Mouse (Mus musculus): ENCODE data around the gene Ecm1. TPM values are rescaled to one million over a fixed set of nuclear protein-coding genes. Genes with fewer than 3 reads are reported as not detected.

Ecm1 gene
- polyA plus RNA-seq, 1 experiment from 2014 or later, result 20.3 TPM

DNA sequence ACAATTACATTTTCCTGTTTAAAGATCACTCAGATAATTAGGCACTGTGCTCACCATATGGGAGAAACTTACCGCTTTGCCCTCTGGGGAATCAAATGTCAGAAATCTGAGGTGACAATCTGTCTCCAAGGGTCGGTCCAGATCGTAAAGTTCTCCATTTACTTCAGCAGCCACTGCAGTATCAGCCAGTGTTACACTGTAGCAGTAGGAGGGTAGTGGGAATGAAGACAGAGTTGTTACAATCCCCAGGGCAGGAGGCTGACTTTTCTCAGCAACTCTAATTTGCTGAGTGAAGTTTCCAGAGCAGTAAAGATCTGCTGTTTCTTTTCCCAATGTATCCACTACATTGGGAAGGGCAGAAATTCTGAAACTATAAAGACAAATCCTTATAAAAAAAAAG lies 13.6 kb upstream of the Ecm1 start:
- H3K9me3 ChIP-seq, result no peaks in the 10 kb centered on the region
- H3K36me3 ChIP-seq, result peaks cover 49% of the 10 kb centered on the region
- peaks cover 15% of the 10 kb centered on the region for H3K4me1 ChIP-seq (replicated peaks)
- WGBS, result 89% methylated on average over 3 of the region's 3 CpGs
- DNase-seq (ENCODE audit: low spot score), result no peak
- no peak overlapping the region for H3K27ac ChIP-seq
- no peak overlapping the region for H3K4me3 ChIP-seq
- H3K27me3 ChIP-seq (ENCODE audit: insufficient read depth, poor library complexity, severe bottlenecking), result no peaks in the 10 kb centered on the region

DNA sequence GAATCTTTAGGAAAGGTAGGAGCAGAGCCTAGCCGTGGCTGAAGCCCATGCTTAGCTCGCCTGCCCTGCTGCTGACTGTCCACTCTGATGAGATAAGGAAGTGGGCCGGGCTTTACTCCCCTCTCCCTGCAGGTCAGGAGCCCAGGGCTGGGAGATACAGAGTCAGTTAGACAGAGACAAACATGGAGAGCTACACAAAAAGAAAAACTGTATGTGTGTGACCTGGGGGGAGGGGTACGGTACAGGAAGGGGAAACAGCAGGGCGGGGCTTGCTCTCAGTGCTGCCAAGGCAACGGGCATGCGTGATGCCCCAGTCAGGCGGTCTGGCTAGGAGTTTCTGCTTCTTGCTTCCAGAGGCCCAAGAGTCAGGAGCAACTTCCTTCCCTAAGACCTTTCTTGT lies 1.0 kb upstream of the Ecm1 start:
- Histone ChIP-seq H3K9me3 (no peaks in the 10 kb centered on the region), H3K27me3 (ENCODE audit: insufficient read depth, poor library complexity, severe bottlenecking) (no peaks in the 10 kb centered on the region), H3K27ac (no peak overlapping the region), H3K4me1 (replicated peaks) (peaks cover 30% of the 10 kb centered on the region), H3K4me3 (no peak overlapping the region), H3K36me3 (peaks cover 98% of the 10 kb centered on the region)
- no peak for DNase-seq (ENCODE audit: low spot score)
- 82% methylated on average over 8 of the region's 8 CpGs for WGBS

DNA sequence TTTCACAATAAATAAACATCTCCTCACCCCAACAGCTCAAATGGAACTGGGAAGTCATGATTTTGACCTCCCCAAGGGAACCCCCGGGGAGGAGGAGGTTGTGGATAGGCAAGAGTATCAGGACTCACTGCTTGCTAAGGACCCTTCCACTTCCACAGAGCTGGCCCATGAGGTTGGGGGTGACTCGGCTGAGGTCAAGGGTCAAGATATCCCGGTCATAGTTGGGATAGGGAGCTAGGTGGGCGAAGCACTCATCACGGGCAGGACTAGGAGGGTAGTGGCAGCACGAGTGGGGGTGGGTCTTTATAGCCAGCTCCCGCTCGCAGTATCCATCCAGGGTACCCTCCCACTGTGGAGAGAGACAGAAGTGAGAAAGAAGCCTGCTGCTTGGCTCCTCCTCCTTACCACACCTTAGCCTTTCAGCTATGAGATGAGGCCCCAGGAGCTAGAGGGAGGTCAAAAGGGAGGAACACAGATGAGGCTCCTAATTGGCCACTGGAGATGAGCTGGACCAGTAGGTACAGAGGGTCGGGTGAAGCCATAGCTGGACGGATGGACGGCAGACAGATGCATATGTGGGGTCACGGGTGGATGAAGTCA lies 4.2 kb downstream of the Ecm1 start:
- no peak overlapping the region for H3K27ac ChIP-seq
- no peak for DNase-seq (ENCODE audit: low spot score)
- no peaks in the 10 kb centered on the region for H3K9me3 ChIP-seq
- H3K4me1 ChIP-seq (replicated peaks), result peaks cover 36% of the 10 kb centered on the region
- H3K4me3 ChIP-seq, result no peak overlapping the region
- H3K27me3 ChIP-seq (ENCODE audit: insufficient read depth, poor library complexity, severe bottlenecking), result no peaks in the 10 kb centered on the region
- 87% methylated on average over 12 of the region's 12 CpGs for WGBS
- H3K36me3 ChIP-seq, result peaks cover 63% of the 10 kb centered on the region

DNA sequence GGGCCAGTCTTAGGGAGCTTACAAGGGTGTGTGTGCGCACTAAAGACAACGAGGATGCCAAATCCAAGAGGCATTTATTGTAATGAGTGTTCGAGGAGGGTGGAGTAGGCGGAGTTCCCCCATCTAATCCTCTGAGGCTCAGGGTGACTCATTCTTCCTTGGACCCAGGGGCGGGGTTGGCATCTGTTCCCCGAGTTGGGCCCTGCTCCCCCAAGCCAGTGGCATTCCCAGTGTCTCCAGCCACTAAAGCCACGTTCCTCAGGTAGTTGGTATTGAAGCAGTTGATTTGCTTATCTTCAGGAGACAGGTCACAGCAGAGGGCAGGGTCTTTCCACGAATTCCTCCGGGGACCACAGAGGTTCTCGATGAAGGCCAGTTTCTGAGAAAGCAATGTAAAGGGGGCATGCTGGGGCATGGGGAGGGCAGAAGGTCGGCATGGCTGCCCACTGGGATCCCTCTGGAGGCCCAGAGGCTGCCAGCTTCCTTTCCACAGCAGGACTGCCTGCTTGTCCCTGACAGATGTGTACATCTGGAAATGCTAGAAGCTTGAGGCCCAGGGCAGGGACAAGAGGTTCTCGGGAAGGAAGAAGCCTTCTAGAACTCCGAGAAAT lies 5.2 kb downstream of the Ecm1 start:
- Histone ChIP-seq H3K4me3 (no peak overlapping the region), H3K9me3 (no peaks in the 10 kb centered on the region), H3K27ac (no peak overlapping the region), H3K27me3 (ENCODE audit: insufficient read depth, poor library complexity, severe bottlenecking) (no peaks in the 10 kb centered on the region), H3K4me1 (replicated peaks) (peaks cover 29% of the 10 kb centered on the region), H3K36me3 (peaks cover 54% of the 10 kb centered on the region)
- 76% methylated on average over 13 of the region's 13 CpGs for WGBS
- no peak for DNase-seq (ENCODE audit: low spot score)

DNA sequence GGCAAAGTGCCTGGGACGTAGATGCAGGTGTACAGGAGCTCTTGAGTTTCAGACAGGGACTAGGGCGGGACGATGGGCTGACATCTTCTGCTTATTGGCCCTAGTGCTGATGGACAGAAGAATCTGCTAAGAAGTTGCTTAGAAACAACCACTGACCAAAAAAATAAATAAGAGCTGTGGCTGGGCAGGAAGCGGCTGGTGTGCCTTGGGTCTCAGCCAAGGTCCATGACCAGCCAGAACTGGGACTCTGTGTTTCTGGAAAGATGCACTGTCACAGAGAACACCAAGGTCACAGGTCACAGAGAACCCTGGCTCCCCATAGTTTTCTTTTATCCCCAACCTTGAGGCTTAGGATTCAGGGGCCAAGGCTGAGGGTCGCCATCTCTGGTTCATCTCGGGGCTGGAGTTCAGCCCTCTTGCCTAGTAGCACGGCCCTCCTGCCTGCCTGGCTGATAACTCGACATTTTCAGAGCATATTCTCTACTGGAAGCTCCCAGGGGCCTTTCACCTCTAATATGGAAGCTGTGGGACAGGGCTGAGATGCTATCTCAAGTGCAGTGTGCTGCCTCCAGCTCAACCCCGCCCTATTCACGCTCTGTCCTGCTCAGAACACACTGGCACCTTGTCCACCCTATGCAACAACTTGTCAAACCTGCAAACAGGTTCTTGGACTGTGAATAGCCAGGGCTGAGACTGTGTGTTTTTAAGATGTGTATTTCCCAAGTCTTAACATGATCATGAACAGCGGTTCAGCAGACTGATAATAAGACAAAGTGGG lies 6.4 kb downstream of the Ecm1 start:
- Histone ChIP-seq H3K36me3 (peaks cover 43% of the 10 kb centered on the region), H3K4me3 (no peak overlapping the region), H3K27me3 (ENCODE audit: insufficient read depth, poor library complexity, severe bottlenecking) (no peaks in the 10 kb centered on the region), H3K27ac (no peak overlapping the region), H3K9me3 (no peaks in the 10 kb centered on the region), H3K4me1 (replicated peaks) (peaks cover 24% of the 10 kb centered on the region)
- DNase-seq (ENCODE audit: low spot score), result no peak
- WGBS, result 86% methylated on average over 11 of the region's 11 CpGs

DNA sequence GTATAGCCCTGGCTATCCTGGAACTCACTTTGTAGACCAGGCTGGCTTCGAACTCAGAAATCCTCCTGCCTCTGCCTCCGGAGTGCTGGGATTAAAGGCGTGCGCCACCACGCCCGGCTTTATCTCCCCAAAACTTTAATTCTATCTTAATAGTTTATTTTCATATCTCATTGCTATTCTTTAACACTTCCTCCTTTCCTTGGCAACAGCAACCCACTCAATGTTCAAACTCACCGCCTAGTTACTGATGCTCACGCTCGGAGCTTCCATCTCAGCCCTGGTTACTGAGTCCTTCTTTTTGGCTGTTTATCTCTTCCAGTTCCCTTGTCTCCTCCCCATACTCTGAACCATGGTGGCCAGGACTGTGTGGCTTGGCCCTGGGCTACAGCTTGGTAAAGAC lies 7.1 kb downstream of the Ecm1 start:
- Histone ChIP-seq H3K27me3 (ENCODE audit: insufficient read depth, poor library complexity, severe bottlenecking) (no peaks in the 10 kb centered on the region), H3K9me3 (no peaks in the 10 kb centered on the region), H3K36me3 (peaks cover 36% of the 10 kb centered on the region), H3K4me1 (replicated peaks) (peaks cover 18% of the 10 kb centered on the region), H3K4me3 (no peak overlapping the region), H3K27ac (no peak overlapping the region)
- 95% methylated on average over 9 of the region's 9 CpGs for WGBS
- DNase-seq (ENCODE audit: low spot score), result no peak

DNA sequence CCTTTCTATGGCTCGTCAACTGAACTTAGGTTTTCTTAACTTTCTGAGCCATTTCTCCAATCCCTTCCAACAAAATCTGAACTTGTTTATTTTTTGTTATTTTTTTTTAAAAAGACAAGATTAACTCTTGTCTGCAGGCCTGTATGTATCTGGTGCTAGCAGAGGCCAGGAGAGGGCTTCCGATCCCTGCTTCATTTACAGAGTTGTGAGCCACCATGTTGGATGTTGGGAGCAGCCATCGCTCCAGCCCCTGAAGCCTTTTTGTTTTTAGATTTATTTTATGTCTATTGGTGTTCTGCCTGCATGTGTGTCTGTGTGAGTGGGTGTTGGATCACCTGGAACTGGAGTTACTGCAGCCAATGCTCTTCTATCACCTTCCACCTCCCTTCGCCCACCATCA lies 7.6 kb downstream of the Ecm1 start:
- DNase-seq (ENCODE audit: low spot score), result no peak
- WGBS, result 88% methylated on average over 4 of the region's 4 CpGs
- peaks cover 13% of the 10 kb centered on the region; the same call in 1 of the 2 replicates for H3K4me1 ChIP-seq (replicated peaks)
- H3K27me3 ChIP-seq (ENCODE audit: insufficient read depth, poor library complexity, severe bottlenecking), result no peaks in the 10 kb centered on the region
- H3K9me3 ChIP-seq, result no peaks in the 10 kb centered on the region
- no peak overlapping the region for H3K4me3 ChIP-seq
- peaks cover 31% of the 10 kb centered on the region for H3K36me3 ChIP-seq
- no peak overlapping the region for H3K27ac ChIP-seq

DNA sequence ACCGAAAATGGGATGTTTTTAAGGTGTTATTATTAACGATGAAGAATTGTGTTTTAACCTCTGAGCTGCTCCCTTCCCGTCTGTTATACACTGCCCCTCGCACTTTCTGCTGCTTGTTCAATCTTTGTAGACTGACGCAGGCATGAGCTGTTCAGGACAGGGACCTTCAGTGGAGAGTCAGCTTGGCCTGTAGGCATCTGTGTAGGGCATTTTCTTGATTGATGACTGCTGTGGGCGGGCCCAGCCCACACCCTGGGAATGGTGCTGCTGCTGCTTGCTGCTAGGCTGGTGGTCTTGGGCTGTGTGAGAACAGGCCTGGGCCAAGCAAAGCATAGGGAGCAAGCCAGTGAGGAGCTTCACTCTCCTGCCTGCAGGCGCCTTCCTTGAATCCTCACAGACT lies 8.9 kb downstream of the Ecm1 start:
- no peaks in the 10 kb centered on the region for H3K9me3 ChIP-seq
- H3K4me3 ChIP-seq, result no peak overlapping the region
- H3K27ac ChIP-seq, result no peak overlapping the region
- peaks cover 18% of the 10 kb centered on the region for H3K36me3 ChIP-seq
- no peaks in the 10 kb centered on the region for H3K27me3 ChIP-seq (ENCODE audit: insufficient read depth, poor library complexity, severe bottlenecking)
- 80% methylated on average over 7 of the region's 7 CpGs for WGBS
- no peak for DNase-seq (ENCODE audit: low spot score)
- peaks cover 12% of the 10 kb centered on the region; the same call in 1 of the 2 replicates for H3K4me1 ChIP-seq (replicated peaks)

DNA sequence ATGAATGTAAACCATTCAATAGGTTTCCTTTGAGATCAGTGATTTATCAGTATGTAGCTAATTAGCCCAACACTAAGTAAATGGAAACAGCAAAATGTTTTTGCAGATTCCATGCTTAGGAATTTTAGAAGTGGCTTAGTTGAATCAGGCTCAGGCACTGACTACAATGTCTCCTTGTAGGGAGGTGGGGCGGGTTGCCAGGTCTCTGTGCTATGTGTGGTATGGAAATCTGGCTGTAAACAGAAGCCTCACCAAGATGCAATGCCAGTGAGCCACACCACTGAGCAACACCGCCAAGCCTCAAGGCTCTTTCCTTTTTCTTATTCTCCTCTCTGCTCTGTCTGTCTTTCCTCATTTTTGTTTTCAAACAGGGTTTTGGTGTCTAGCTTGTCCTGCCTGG lies 10.5 kb downstream of the Ecm1 start:
- Histone ChIP-seq H3K36me3 (peaks cover 3% of the 10 kb centered on the region), H3K9me3 (no peaks in the 10 kb centered on the region), H3K27ac (no peak overlapping the region), H3K27me3 (ENCODE audit: insufficient read depth, poor library complexity, severe bottlenecking) (no peaks in the 10 kb centered on the region), H3K4me1 (replicated peaks) (peaks cover 6% of the 10 kb centered on the region; the same call in 1 of the 2 replicates), H3K4me3 (no peak overlapping the region)
- DNase-seq (ENCODE audit: low spot score), result no peak
- WGBS, result 81% methylated on average over 2 of the region's 2 CpGs

DNA sequence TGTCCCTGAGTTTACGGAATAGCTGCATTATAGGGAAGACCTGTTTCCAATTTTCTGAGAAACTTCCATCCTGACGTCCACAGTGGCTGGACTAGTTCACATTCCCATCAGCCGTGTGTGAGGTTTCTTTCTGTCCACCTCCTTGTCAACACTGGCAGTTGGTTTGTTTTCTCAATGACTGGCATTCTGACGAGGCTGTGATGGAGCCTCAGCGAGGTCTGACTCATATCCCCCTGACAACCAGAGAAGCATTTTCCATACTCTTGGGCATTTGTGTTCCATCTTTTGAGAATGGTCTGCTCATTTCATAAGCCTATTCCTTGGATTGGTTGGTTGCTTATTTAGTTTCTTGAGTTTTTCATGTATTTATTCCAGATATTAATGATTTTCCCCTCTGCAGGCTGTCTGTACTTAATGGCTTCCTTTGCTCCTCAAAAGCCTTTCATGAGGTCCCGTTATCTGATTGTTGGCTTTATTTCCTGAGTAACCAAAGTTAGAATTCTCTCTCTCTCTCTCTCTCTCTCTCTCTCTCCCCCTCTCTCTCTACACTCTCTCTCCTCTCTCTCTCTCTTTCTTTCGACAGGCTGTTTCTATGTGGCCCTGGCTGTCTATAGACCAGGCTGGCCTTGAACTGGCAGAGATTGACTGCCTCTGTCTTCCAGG lies 12.5 kb downstream of the Ecm1 start:
- DNase-seq (ENCODE audit: low spot score), result no peak
- Histone ChIP-seq H3K27ac (no peak overlapping the region), H3K4me3 (no peak overlapping the region), H3K36me3 (no peaks in the 10 kb centered on the region), H3K9me3 (no peaks in the 10 kb centered on the region), H3K27me3 (ENCODE audit: insufficient read depth, poor library complexity, severe bottlenecking) (no peaks in the 10 kb centered on the region), H3K4me1 (replicated peaks) (0 out of 2 replicates have a peak, but pooled peaks cover 3% of the 10 kb centered on the region)
- WGBS, result 76% methylated on average over 7 of the region's 7 CpGs

DNA sequence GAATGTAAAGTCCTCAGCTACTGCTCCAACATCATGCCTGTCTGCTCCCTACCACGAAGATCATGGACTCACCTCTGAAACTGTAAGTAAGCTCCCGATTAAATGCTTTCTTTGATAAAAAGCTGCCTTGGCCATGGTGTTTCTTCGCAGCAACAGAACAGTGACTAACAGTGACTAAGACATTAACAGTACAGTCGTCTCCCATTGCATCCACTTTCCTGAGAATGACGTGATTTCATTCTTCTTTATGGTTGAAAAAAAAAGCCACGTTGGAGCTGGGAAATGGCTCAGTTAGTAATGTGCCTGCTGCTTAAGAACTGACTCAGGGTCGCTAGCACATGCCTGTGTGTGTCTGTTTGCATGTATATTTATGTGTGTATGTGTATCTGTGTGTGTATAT lies 13.5 kb downstream of the Ecm1 start:
- Histone ChIP-seq H3K27ac (no peak overlapping the region), H3K4me3 (no peak overlapping the region), H3K9me3 (no peaks in the 10 kb centered on the region), H3K36me3 (no peaks in the 10 kb centered on the region), H3K4me1 (replicated peaks) (0 out of 2 replicates have a peak, but pooled peaks cover 3% of the 10 kb centered on the region), H3K27me3 (ENCODE audit: insufficient read depth, poor library complexity, severe bottlenecking) (no peaks in the 10 kb centered on the region)
- 87% methylated on average over 7 of the region's 7 CpGs for WGBS
- no peak for DNase-seq (ENCODE audit: low spot score)

DNA sequence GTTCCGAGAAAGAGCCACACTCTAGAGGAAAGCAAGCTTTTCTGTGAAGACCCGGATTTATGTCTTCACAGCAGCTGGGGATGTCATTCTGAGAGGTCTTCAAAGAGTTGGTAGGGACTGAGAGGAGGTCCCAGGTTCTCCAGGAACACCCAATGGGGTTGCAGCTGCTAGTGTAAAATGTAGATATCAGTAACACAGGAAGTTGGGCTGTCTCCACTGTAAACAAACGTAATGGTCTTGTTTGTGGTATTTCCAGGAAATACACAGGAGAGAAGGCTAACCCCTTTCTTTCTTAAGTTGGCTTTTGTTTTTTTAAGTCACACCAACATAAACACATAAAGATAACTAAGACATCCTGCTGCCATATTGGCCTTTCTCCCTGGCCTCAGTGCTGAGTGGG lies 17.0 kb downstream of the Ecm1 start:
- Histone ChIP-seq H3K36me3 (no peaks in the 10 kb centered on the region), H3K27me3 (ENCODE audit: insufficient read depth, poor library complexity, severe bottlenecking) (no peaks in the 10 kb centered on the region), H3K27ac (no peak overlapping the region), H3K4me1 (replicated peaks) (no peaks in the 10 kb centered on the region), H3K9me3 (no peaks in the 10 kb centered on the region), H3K4me3 (no peak overlapping the region)
- DNase-seq (ENCODE audit: low spot score), result no peak
- 85% methylated on average over 3 of the region's 3 CpGs for WGBS

DNA sequence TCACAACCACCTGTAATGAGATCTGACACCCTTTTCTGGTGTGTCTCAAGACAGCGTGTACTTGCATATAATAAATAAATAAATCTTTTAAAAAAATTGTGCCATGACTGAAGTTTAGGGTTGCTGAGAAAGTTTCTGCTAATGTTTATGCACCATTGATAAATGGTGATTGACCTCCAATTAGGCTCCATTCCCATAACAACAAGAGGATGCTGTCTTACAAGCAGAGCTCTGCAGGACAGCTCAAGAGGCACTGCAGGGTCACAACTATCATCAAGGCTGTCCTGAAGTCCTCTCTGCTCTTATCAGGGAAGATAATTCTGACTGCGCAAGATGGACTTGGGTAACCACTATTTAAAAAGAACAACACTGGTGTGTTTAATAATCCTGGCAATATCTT lies 21.2 kb downstream of the Ecm1 start:
- H3K9me3 ChIP-seq, result peaks cover 7% of the 10 kb centered on the region; the same call in 1 of the 2 replicates

More for the DNA sequence above, 21.2 kb downstream of the Ecm1 start:
- Histone ChIP-seq H3K27ac (no peak overlapping the region), H3K36me3 (0 out of 2 replicates have a peak, but pooled peaks cover 6% of the 10 kb centered on the region), H3K4me3 (no peak overlapping the region), H3K27me3 (ENCODE audit: insufficient read depth, poor library complexity, severe bottlenecking) (no peaks in the 10 kb centered on the region), H3K4me1 (replicated peaks) (0 out of 2 replicates have a peak, but pooled peaks cover 2% of the 10 kb centered on the region)
- DNase-seq (ENCODE audit: low spot score), result no peak
- 95% methylated on average over 2 of the region's 2 CpGs for WGBS
